8 mouse cellular contexts compared by ENCODE assay signal in genomic region chr3:52268487-52268736, GRCm38 (mm10). TPM values are rescaled to one million over a fixed set of nuclear protein-coding genes. Genes with fewer than 3 reads are reported as not detected.
DNase-seq lines count a peak whose midpoint lies in the region; ATAC-seq and TF ChIP-seq lines count a peak whose summit lies in the region.

No protein-coding gene starts in this region.

- H3K4me2 ChIP-seq in heart, embryonic 12.5 days: peak overlapping the region; percentile 81
- H3K4me2 ChIP-seq in forebrain, embryonic 16.5 days (ENCODE audit: low read length): peak overlapping the region; percentile 92
- H3K4me2 ChIP-seq in liver, embryonic 14.5 days (ENCODE audit: low read depth): peak overlapping the region; percentile 84

- TF ChIP-seq CTCF in E14TG2a.4 (conservative IDR thresholded peaks at IDR 0.05; ENCODE audit: low read length): no peak
- TF ChIP-seq CTCF in liver, embryonic 14.5 days (IDR thresholded peaks at IDR 0.05; ENCODE audit: low read depth): no peak

- peak; percentile 33; the same call in 1 of the 2 replicates for ATAC-seq in heart, embryonic 12.5 days (ENCODE audit: insufficient number of reproducible peaks, low FRiP score)
- no peak for ATAC-seq in forebrain, embryonic 16.5 days
- ATAC-seq in liver, embryonic 14.5 days (ENCODE audit: insufficient read depth): peak; percentile 54; the same call in 1 of the 2 replicates

- H3K27me3 ChIP-seq in heart, embryonic 12.5 days (replicated peaks): no peaks in the 10 kb centered on the region
- peaks cover 27% of the 10 kb centered on the region for H3K27me3 ChIP-seq in E14TG2a.4 (ENCODE audit: insufficient read depth, low read length)
- peaks cover 32% of the 10 kb centered on the region for H3K27me3 ChIP-seq in forebrain, embryonic 16.5 days (replicated peaks; ENCODE audit: control insufficient read depth, insufficient read depth, low read length)
- H3K27me3 ChIP-seq in liver, embryonic 14.5 days (ENCODE audit: control insufficient read depth, insufficient read depth, low read length): peaks cover 26% of the 10 kb centered on the region

- peak overlapping the region; percentile 90 for H3K27ac ChIP-seq in heart, embryonic 12.5 days (ENCODE audit: poor library complexity, severe bottlenecking)
- H3K27ac ChIP-seq in forebrain, embryonic 16.5 days (ENCODE audit: low read length): no peak overlapping the region
- H3K27ac ChIP-seq in liver, embryonic 14.5 days: no peak overlapping the region

- peak overlapping the region; percentile 97 for H3K4me3 ChIP-seq in heart, embryonic 12.5 days
- peak overlapping the region; percentile 92 for H3K4me3 ChIP-seq in E14TG2a.4 (replicated peaks; ENCODE audit: low read length)
- peak overlapping the region; percentile 61 for H3K4me3 ChIP-seq in forebrain, embryonic 16.5 days (replicated peaks; ENCODE audit: low read length)
- peak overlapping the region; percentile 68 to 84 for H3K4me3 ChIP-seq in liver, embryonic 14.5 days (ENCODE audit: insufficient read depth in 1 of 2, low read depth in 2 of 2, low read length in 2 of 2)

- WGBS in heart, embryonic 12.5 days: under 1% methylated on average over 31 of the region's 40 CpGs
- WGBS in forebrain, embryonic 16.5 days: under 1% methylated on average over 38 of the region's 40 CpGs
- 0% methylated on average over 18 of the region's 40 CpGs for WGBS in liver, embryonic 14.5 days (ENCODE audit: insufficient replicate concordance)

- no peaks in the 10 kb centered on the region for H3K9me3 ChIP-seq in heart, embryonic 12.5 days (replicated peaks)
- no peaks in the 10 kb centered on the region for H3K9me3 ChIP-seq in E14TG2a.4 (ENCODE audit: low read length)
- no peaks in the 10 kb centered on the region for H3K9me3 ChIP-seq in forebrain, embryonic 16.5 days (ENCODE audit: control insufficient read depth, low read length)
- H3K9me3 ChIP-seq in liver, embryonic 14.5 days (ENCODE audit: control insufficient read depth, low read length): no peaks in the 10 kb centered on the region

- DNase-seq in heart, adult 11 months: no peak
- no peak for DNase-seq in liver, embryonic 14.5 days (ENCODE audit: low read depth in 3 of 3, low spot score in 3 of 3)
- no peak for DNase-seq in frontal cortex, postnatal 25 days (ENCODE audit: low spot score in 2 of 2)
- no peak for DNase-seq in gastrocnemius, postnatal 25 days
- no peak for DNase-seq in urinary bladder, postnatal 14 days (ENCODE audit: low spot score)

- TF ChIP-seq EP300 in liver, embryonic 14.5 days (IDR thresholded peaks at IDR 0.05; ENCODE audit: low read depth): no peak

- H3K9ac ChIP-seq in heart, embryonic 12.5 days: peak overlapping the region; percentile 93
- H3K9ac ChIP-seq in forebrain, embryonic 16.5 days (replicated peaks; ENCODE audit: low read depth, low read length): peak overlapping the region; percentile 57
- peak overlapping the region; percentile 64 for H3K9ac ChIP-seq in liver, embryonic 14.5 days (replicated peaks)

- no peaks in the 10 kb centered on the region; the same call in 1 of the 2 replicates for H3K36me3 ChIP-seq in heart, embryonic 12.5 days
- H3K36me3 ChIP-seq in E14TG2a.4 (ENCODE audit: insufficient read depth, low read length): no peaks in the 10 kb centered on the region; the same call in 1 of the 2 replicates
- H3K36me3 ChIP-seq in forebrain, embryonic 16.5 days (ENCODE audit: control insufficient read depth, insufficient read depth): no peaks in the 10 kb centered on the region
- H3K36me3 ChIP-seq in liver, embryonic 14.5 days (replicated peaks; ENCODE audit: control insufficient read depth, insufficient read depth, low read depth): no peaks in the 10 kb centered on the region

- peaks cover 19% of the 10 kb centered on the region for H3K4me1 ChIP-seq in heart, embryonic 12.5 days (replicated peaks)
- peaks cover 39% of the 10 kb centered on the region for H3K4me1 ChIP-seq in E14TG2a.4 (replicated peaks; ENCODE audit: low read depth, low read length)
- H3K4me1 ChIP-seq in forebrain, embryonic 16.5 days (replicated peaks; ENCODE audit: control insufficient read depth, insufficient read depth, low read length): peaks cover 37% of the 10 kb centered on the region
- peaks cover 6 to 9% of the 10 kb centered on the region in 2 experiments for H3K4me1 ChIP-seq in liver, embryonic 14.5 days (replicated peaks; ENCODE audit: control insufficient read depth in 2 of 2, insufficient read depth in 2 of 2, low read length in 1 of 2)

RNA-seq across cellular contexts. Expression of gene Foxo1, which starts 0.3 kb away (rescaled TPM):
- 8.8 and 9.6 TPM in 2 replicates for polyA plus RNA-seq in heart, embryonic 12.5 days (2016; fragmentation: Nextera tagmentation; extraction: Ambion mirVana)
- 3.7 and 4.0 TPM in 2 replicates for polyA plus RNA-seq in forebrain, embryonic 16.5 days (2015; fragmentation: Nextera tagmentation; extraction: Ambion mirVana)
- 1.00 and 1.0 TPM in 2 replicates for polyA plus RNA-seq in liver, embryonic 14.5 days (2012; rRNA removed)
- polyA plus RNA-seq in liver, embryonic 14.5 days (2014; fragmentation: Nextera tagmentation; extraction: Ambion mirVana): 1.4 and 1.6 TPM in 2 replicates
- 10 to 100 TPM; 15.5 to 19.3 TPM for total RNA-seq in gastrocnemius, postnatal 25 days (2021)
